Mouse (Mus musculus): Measurements from ENCODE around the gene Imp3.

DNA sequence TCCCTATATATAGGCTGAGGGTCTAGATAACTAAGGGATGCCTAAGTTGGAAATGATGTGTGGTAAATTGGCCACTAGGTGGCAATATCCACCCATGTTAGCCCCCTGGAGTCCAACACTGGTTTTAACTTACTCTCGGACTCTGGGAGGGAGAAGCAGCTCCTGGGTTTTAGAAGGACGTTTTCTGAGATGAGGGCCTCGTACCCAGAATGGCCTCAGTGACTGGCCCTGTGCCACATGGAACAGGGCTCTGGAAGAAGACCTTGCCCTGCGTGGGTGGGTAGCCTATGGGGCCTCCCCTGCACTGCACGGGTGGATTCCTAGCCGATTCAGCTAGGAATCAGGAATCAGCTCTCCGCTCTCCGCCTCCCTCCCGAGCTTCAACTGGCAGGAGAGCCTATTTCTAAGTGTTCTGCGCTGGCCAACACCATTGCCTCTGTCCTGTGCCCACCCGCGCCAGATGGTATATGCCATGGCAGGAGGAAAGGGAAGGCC, 45.7 kb upstream of the Imp3 start:
- TF ChIP-seq ZC3H11A (IDR thresholded peaks at IDR 0.05; ENCODE audit: borderline replicate concordance, low read depth, low read length): peak; percentile 78
- TF ChIP-seq MAFK (IDR thresholded peaks at IDR 0.05; ENCODE audit: insufficient read depth, low read depth, low read length): no peak
- TF ChIP-seq HCFC1 (IDR thresholded peaks at IDR 0.05; ENCODE audit: borderline replicate concordance, insufficient read depth, low read length): no peak
- TF ChIP-seq ZNF384 (IDR thresholded peaks at IDR 0.05; ENCODE audit: low read depth, low read length): no peak

Data from ES-E14 (cell line).